Mouse (Mus musculus) cerebellum, adult 2 months (tissue): ENCODE results near the gene Ctps2.

Experiments used
- CTCF ChIP-seq: fragments of 200-500 bp; IDR thresholded peaks from 2 replicates; pipeline ENCODE4 v1.5.1; 2011; ENCODE audit warnings: low read depth, mild to moderate bottlenecking, control low read depth, low read length, moderate library complexity, borderline replicate concordance; ENCODE audit not compliant: insufficient read depth
- POLR2A ChIP-seq: fragments of 200-500 bp; IDR thresholded peaks from 2 replicates; pipeline ENCODE4 v1.6.1; 2011; ENCODE audit warnings: low read length, control low read depth, borderline replicate concordance; ENCODE audit not compliant: insufficient read depth

- TF ChIP-seq CTCF: no peak
- no peak for TF ChIP-seq POLR2A
Observed at GRCm38 (mm10) chrX:162868294-162868965, 32.6 kb upstream of the Ctps2 start.
